ENCODE assay signal across 24 mouse cellular contexts in genomic region chr1:132189231-132189630, GRCm38 (mm10). TPM values are rescaled to one million over a fixed set of nuclear protein-coding genes. Genes with fewer than 3 reads are reported as not detected.
A peak's percentile ranks its signal among the peaks of the same experiment; 100 is the strongest.
DNase-seq lines count a peak whose midpoint lies in the region; ATAC-seq lines count a peak whose summit lies in the region.
"Had no signal": no experiment of that assay in that cellular context is flagged by ENCODE, and none has a peak within 500 bp of the region (broad histone marks: within the 10 kb centered on the region; RNA-seq: fewer than 3 reads in every experiment).

No protein-coding gene starts in this region.

- H3K4me3 ChIP-seq in forebrain, embryonic 13.5 days: peak overlapping the region; percentile 90
- H3K4me3 ChIP-seq in hindbrain, embryonic 11.5 days (ENCODE audit: low read depth, low read length): 0 out of 2 replicates have a peak overlapping the region, but pooled peaks have one; percentile 80
- H3K4me3 ChIP-seq in midbrain, embryonic 11.5 days (ENCODE audit: low read depth, low read length): no peak overlapping the region
- H3K4me3 ChIP-seq in neural tube, embryonic 14.5 days (ENCODE audit: low read depth, low read length): peak overlapping the region; percentile 94; the same call in 1 of the 2 replicates
- H3K4me3 ChIP-seq: liver, embryonic 15.5 days; megakaryocyte, embryonic 14.5 days had no signal

- peaks cover 5% of the 10 kb centered on the region; the same call in 1 of the 2 replicates for H3K36me3 ChIP-seq in forebrain, embryonic 13.5 days (ENCODE audit: poor library complexity, severe bottlenecking)
- H3K36me3 ChIP-seq in hindbrain, embryonic 11.5 days (ENCODE audit: control insufficient read depth, insufficient read depth, low read length): no peaks in the 10 kb centered on the region
- no peaks in the 10 kb centered on the region for H3K36me3 ChIP-seq in midbrain, embryonic 11.5 days (ENCODE audit: control insufficient read depth, insufficient read depth, low read length)
- no peaks in the 10 kb centered on the region for H3K36me3 ChIP-seq in neural tube, embryonic 14.5 days (ENCODE audit: control insufficient read depth, insufficient read depth, low read length)
- H3K36me3 ChIP-seq: G1E; limb, embryonic 13.5 days; liver, embryonic 15.5 days had no signal

- H3K9me3 ChIP-seq in forebrain, embryonic 13.5 days (replicated peaks): no peaks in the 10 kb centered on the region
- H3K9me3 ChIP-seq in hindbrain, embryonic 11.5 days (ENCODE audit: control insufficient read depth, low read length): no peaks in the 10 kb centered on the region
- H3K9me3 ChIP-seq in midbrain, embryonic 11.5 days (ENCODE audit: control insufficient read depth, low read length): no peaks in the 10 kb centered on the region
- H3K9me3 ChIP-seq in neural tube, embryonic 14.5 days (ENCODE audit: control insufficient read depth, low read length): no peaks in the 10 kb centered on the region
- H3K9me3 ChIP-seq: limb, embryonic 13.5 days; liver, embryonic 15.5 days; megakaryocyte, embryonic 14.5 days had no signal

- ATAC-seq in forebrain, embryonic 13.5 days: no peak
- ATAC-seq in hindbrain, embryonic 11.5 days (ENCODE audit: low FRiP score): no peak
- ATAC-seq in midbrain, embryonic 11.5 days (ENCODE audit: low FRiP score): no peak
- ATAC-seq in neural tube, embryonic 14.5 days (ENCODE audit: low read depth): no peak
- ATAC-seq: intestine, postnatal 0 days had no signal

- peak overlapping the region; percentile 100; the same call in 1 of the 2 replicates for H3K9ac ChIP-seq in forebrain, embryonic 13.5 days
- no peak overlapping the region for H3K9ac ChIP-seq in hindbrain, embryonic 11.5 days (ENCODE audit: low read depth, low read length)
- H3K9ac ChIP-seq in midbrain, embryonic 11.5 days (ENCODE audit: low read length): no peak overlapping the region; the same call in 1 of the 2 replicates
- H3K9ac ChIP-seq in neural tube, embryonic 14.5 days (replicated peaks; ENCODE audit: low read depth, low read length): peak overlapping the region; percentile 99; the same call in 1 of the 2 replicates
- H3K9ac ChIP-seq: limb, embryonic 13.5 days; liver, embryonic 15.5 days had no signal

- intact Hi-C loops in heart, postnatal 25 days (cut with DNase I): no loop called here
- intact Hi-C loops in left cerebral cortex, postnatal 4 days (cut with DNase I): no loop called here

- peak overlapping the region; percentile 99; the same call in 1 of the 2 replicates for H3K27ac ChIP-seq in forebrain, embryonic 13.5 days
- no peak overlapping the region for H3K27ac ChIP-seq in hindbrain, embryonic 11.5 days (ENCODE audit: low read depth, low read length)
- peak overlapping the region; percentile 100; the same call in 1 of the 2 replicates for H3K27ac ChIP-seq in midbrain, embryonic 11.5 days (ENCODE audit: low read depth, low read length)
- peak overlapping the region; percentile 99 for H3K27ac ChIP-seq in neural tube, embryonic 14.5 days (ENCODE audit: low read depth, low read length)
- H3K27ac ChIP-seq: kidney, postnatal 0 days; limb, embryonic 13.5 days; liver, embryonic 15.5 days had no signal

- H3K27me3 ChIP-seq in forebrain, embryonic 13.5 days: peaks cover 5% of the 10 kb centered on the region; the same call in 1 of the 2 replicates
- peaks cover 2% of the 10 kb centered on the region; the same call in 1 of the 2 replicates for H3K27me3 ChIP-seq in hindbrain, embryonic 11.5 days (ENCODE audit: control insufficient read depth, insufficient read depth, low read length)
- H3K27me3 ChIP-seq in midbrain, embryonic 11.5 days (ENCODE audit: control insufficient read depth, insufficient read depth, low read length): no peaks in the 10 kb centered on the region; the same call in 1 of the 2 replicates
- no peaks in the 10 kb centered on the region for H3K27me3 ChIP-seq in neural tube, embryonic 14.5 days (ENCODE audit: control insufficient read depth, insufficient read depth, low read length)

- no peak for DNase-seq in hindbrain, embryonic 11.5 days (ENCODE audit: low spot score)
- peak; percentile 91 for DNase-seq in midbrain, embryonic 11.5 days (ENCODE audit: low spot score, missing footprints)
- no peak for DNase-seq in heart, postnatal 25 days (ENCODE audit: low spot score)
- DNase-seq in left cerebral cortex, postnatal 4 days: no peak
- no peak for DNase-seq in urinary bladder, postnatal 36 days (ENCODE audit: low spot score in 2 of 2)
- DNase-seq: cerebellum, adult 9-11 months; gastrocnemius, postnatal 25 days; heart, postnatal 36 days; layer of hippocampus, adult 9-11 months; right cerebral cortex, postnatal 14 days; thymus, postnatal 14 days had no signal

- 41% methylated on average over 4 of the region's 4 CpGs for WGBS in forebrain, embryonic 13.5 days
- WGBS in hindbrain, embryonic 11.5 days: 47% methylated on average over 4 of the region's 4 CpGs
- 48% methylated on average over 4 of the region's 4 CpGs for WGBS in midbrain, embryonic 11.5 days
- WGBS in neural tube, embryonic 14.5 days: 42% methylated on average over 4 of the region's 4 CpGs

- H3K4me2 ChIP-seq in forebrain, embryonic 13.5 days: peak overlapping the region; percentile 76
- peak overlapping the region; percentile 78; the same call in 1 of the 2 replicates for H3K4me2 ChIP-seq in hindbrain, embryonic 11.5 days (replicated peaks; ENCODE audit: low read depth, low read length)
- peak overlapping the region; percentile 76 for H3K4me2 ChIP-seq in midbrain, embryonic 11.5 days
- peak overlapping the region; percentile 68 for H3K4me2 ChIP-seq in neural tube, embryonic 14.5 days (ENCODE audit: low read depth, low read length)

- H3K4me1 ChIP-seq in forebrain, embryonic 13.5 days: peaks cover 32% of the 10 kb centered on the region
- H3K4me1 ChIP-seq in hindbrain, embryonic 11.5 days (replicated peaks; ENCODE audit: control insufficient read depth, insufficient read depth, low read length): peaks cover 16% of the 10 kb centered on the region
- H3K4me1 ChIP-seq in midbrain, embryonic 11.5 days (ENCODE audit: control insufficient read depth, insufficient read depth, low read length): peaks cover 34% of the 10 kb centered on the region
- peaks cover 20% of the 10 kb centered on the region for H3K4me1 ChIP-seq in neural tube, embryonic 14.5 days (ENCODE audit: control insufficient read depth, insufficient read depth, low read length)

RNA-seq across cellular contexts. Expression of gene Lemd1, which starts 2.0 kb away (rescaled TPM):
- polyA plus RNA-seq in forebrain, embryonic 13.5 days (2015; fragmentation: Nextera tagmentation; extraction: Ambion mirVana): 14.3 and 17.0 TPM in 2 replicates
- 8.9 and 11.3 TPM in 2 replicates for polyA plus RNA-seq in hindbrain, embryonic 11.5 days (2014; fragmentation: Nextera tagmentation; extraction: Ambion mirVana)
- 10.7 and 12.9 TPM in 2 replicates for polyA plus RNA-seq in midbrain, embryonic 11.5 days (2014; fragmentation: Nextera tagmentation; extraction: Ambion mirVana)
- polyA plus RNA-seq in neural tube, embryonic 14.5 days (2014; fragmentation: Nextera tagmentation; extraction: Ambion mirVana): 21.0 and 25.3 TPM in 2 replicates
- total RNA-seq in heart, postnatal 25 days (2021): not detected
- 10 to 100 TPM in 1 of 2 experiments, 1 to 10 TPM in 1; 8.8 to 10.1 TPM for total RNA-seq in left cerebral cortex, postnatal 4 days (2021)
- total RNA-seq: gastrocnemius, postnatal 25 days; heart, postnatal 36 days had no signal
- polyA plus RNA-seq: G1E; heart, embryonic 11.5 days; liver, embryonic 15.5 days; lung, postnatal 0 days; spleen, adult 2 months had no signal

RNA-seq across cellular contexts. Expression of gene AC124108.1, which starts 2.0 kb away (rescaled TPM):
- 3.4 and 3.9 TPM in 2 replicates for polyA plus RNA-seq in forebrain, embryonic 13.5 days (2015; fragmentation: Nextera tagmentation; extraction: Ambion mirVana)
- 2.9 and 4.8 TPM in 2 replicates for polyA plus RNA-seq in hindbrain, embryonic 11.5 days (2014; fragmentation: Nextera tagmentation; extraction: Ambion mirVana)
- polyA plus RNA-seq in midbrain, embryonic 11.5 days (2014; fragmentation: Nextera tagmentation; extraction: Ambion mirVana): 5.0 and 5.2 TPM in 2 replicates
- 3.6 and 3.8 TPM in 2 replicates for polyA plus RNA-seq in neural tube, embryonic 14.5 days (2014; fragmentation: Nextera tagmentation; extraction: Ambion mirVana)
- not detected for total RNA-seq in heart, postnatal 25 days (2021)
- total RNA-seq in left cerebral cortex, postnatal 4 days (2021): 1 to 10 TPM; 3.6 to 4.2 TPM
- total RNA-seq: gastrocnemius, postnatal 25 days; heart, postnatal 36 days had no signal
- polyA plus RNA-seq: G1E; intestine, postnatal 0 days; liver, embryonic 15.5 days; lung, postnatal 0 days; spleen, adult 2 months had no signal

RNA-seq across cellular contexts. Expression of gene Gm10188, which starts 40.3 kb away (rescaled TPM):
- polyA plus RNA-seq in forebrain, embryonic 13.5 days (2015; fragmentation: Nextera tagmentation; extraction: Ambion mirVana): 1.0 and 1.1 TPM in 2 replicates
- polyA plus RNA-seq in hindbrain, embryonic 11.5 days (2014; fragmentation: Nextera tagmentation; extraction: Ambion mirVana): not detected in 2 replicates
- polyA plus RNA-seq in midbrain, embryonic 11.5 days (2014; fragmentation: Nextera tagmentation; extraction: Ambion mirVana): 0.55 and 0.66 TPM in 2 replicates
- 0.74 and 0.76 TPM in 2 replicates for polyA plus RNA-seq in neural tube, embryonic 14.5 days (2014; fragmentation: Nextera tagmentation; extraction: Ambion mirVana)
- not detected for total RNA-seq in heart, postnatal 25 days (2021)
- not detected for total RNA-seq in left cerebral cortex, postnatal 4 days (2021)
- total RNA-seq: G1E; gastrocnemius, postnatal 25 days; heart, postnatal 36 days; left cerebral cortex, adult 8-10 months had no signal
- polyA plus RNA-seq: G1E; heart, embryonic 11.5 days; intestine, postnatal 0 days; kidney, postnatal 0 days; limb, embryonic 13.5 days; liver, embryonic 15.5 days; lung, postnatal 0 days; spleen, adult 2 months; stomach, embryonic 16.5 days had no signal

RNA-seq across cellular contexts. Expression of gene Cdk18, which starts 49.7 kb away (rescaled TPM):
- polyA plus RNA-seq in forebrain, embryonic 13.5 days (2015; fragmentation: Nextera tagmentation; extraction: Ambion mirVana): 0.23 and 0.59 TPM in 2 replicates
- 0.82 and 1.1 TPM in 2 replicates for polyA plus RNA-seq in hindbrain, embryonic 11.5 days (2014; fragmentation: Nextera tagmentation; extraction: Ambion mirVana)
- 0.14 and 0.19 TPM in 2 replicates for polyA plus RNA-seq in midbrain, embryonic 11.5 days (2014; fragmentation: Nextera tagmentation; extraction: Ambion mirVana)
- 0.36 and 0.42 TPM in 2 replicates for polyA plus RNA-seq in neural tube, embryonic 14.5 days (2014; fragmentation: Nextera tagmentation; extraction: Ambion mirVana)
- 10 to 100 TPM; 10.9 to 12.0 TPM for total RNA-seq in heart, postnatal 25 days (2021)
- total RNA-seq in left cerebral cortex, postnatal 4 days (2021): 10 to 100 TPM in 1 of 2 experiments, 1 to 10 TPM in 1; 9.3 to 11.5 TPM

Comparison
In these comparisons a context has a peak if more than half of its experiments do, and no peak if none do; other contexts are left out.
1. H3K9ac ChIP-seq: peak in forebrain, embryonic 13.5 days (single experiment) and neural tube, embryonic 14.5 days (single experiment); none in hindbrain, embryonic 11.5 days (single experiment) and midbrain, embryonic 11.5 days (single experiment).
2. Peak in every context shown above with its lines, with median percentiles within 50 percentile points of each other: H3K4me2 ChIP-seq.